In the genomic region with DNA sequence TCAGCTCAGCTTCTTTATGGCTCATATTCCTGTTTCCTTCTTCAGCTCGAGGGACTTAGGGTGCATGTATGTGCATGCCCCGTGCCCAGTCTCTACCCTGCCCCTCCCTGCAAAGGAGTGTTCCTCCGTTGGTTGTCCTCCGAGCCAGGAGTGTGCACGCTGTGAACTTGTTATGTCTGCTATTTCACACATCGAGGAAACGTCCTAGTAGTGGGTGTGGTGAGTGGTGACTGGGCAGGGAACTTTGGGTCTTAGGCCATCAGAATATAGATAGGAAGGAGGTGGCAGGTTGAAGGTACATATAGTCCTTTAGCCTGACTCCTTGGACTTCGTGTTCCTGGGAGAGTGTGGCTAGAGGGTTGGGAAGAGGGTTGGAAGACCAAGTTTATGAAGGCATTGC, we compare ENCODE assay signal across 12 mouse cellular contexts.
"Had no signal": no experiment of that assay in that cellular context is flagged by ENCODE, and none has a peak within 500 bp of the region (broad histone marks: within the 10 kb centered on the region; RNA-seq: fewer than 3 reads in every experiment).

No protein-coding gene starts in this region.

- H3K36me3 ChIP-seq: limb, embryonic 10.5 days; liver, embryonic 12.5 days; midbrain, embryonic 10.5 days; neural tube, embryonic 12.5 days had no signal

- H3K4me2 ChIP-seq: liver, embryonic 12.5 days; lung, embryonic 14.5 days; neural tube, embryonic 12.5 days had no signal

- H3K4me1 ChIP-seq: midbrain, embryonic 10.5 days; neural tube, embryonic 12.5 days had no signal

- H3K9ac ChIP-seq: liver, embryonic 12.5 days; lung, embryonic 14.5 days; neural tube, embryonic 12.5 days had no signal

- H3K27me3 ChIP-seq: liver, embryonic 12.5 days; neural tube, embryonic 12.5 days had no signal

- DNase-seq: kidney, adult 18-20 months; kidney, postnatal 10 days; lung, embryonic 14.5 days; lung, postnatal 4 days; midbrain, embryonic 14.5 days; spleen, adult 18-20 months; thymus, postnatal 14 days had no signal

- ATAC-seq: liver, embryonic 12.5 days had no signal

- H3K27ac ChIP-seq: left cerebral cortex, adult 2 months; limb, embryonic 10.5 days; liver, embryonic 12.5 days; midbrain, embryonic 10.5 days; neural tube, embryonic 12.5 days had no signal

- H3K4me3 ChIP-seq: left cerebral cortex, adult 2 months; limb, embryonic 10.5 days; liver, embryonic 12.5 days; midbrain, embryonic 10.5 days; neural tube, embryonic 12.5 days had no signal

- H3K9me3 ChIP-seq: limb, embryonic 10.5 days; liver, embryonic 12.5 days; midbrain, embryonic 10.5 days; neural tube, embryonic 12.5 days had no signal
